Mouse (Mus musculus) C2C12 (cell line): ENCODE results near the gene Ppp4r1. TPM values are rescaled to one million over a fixed set of nuclear protein-coding genes. Genes with fewer than 3 reads are reported as not detected.

Source experiments
- H3K27me3 ChIP-seq: one replicate; pipeline ENCODE4 v1.6.1; 2011; ENCODE audit not compliant: control insufficient read depth, insufficient read depth, insufficient read length
- H3K36me3 ChIP-seq: one replicate; pipeline ENCODE4 v1.6.1; 2011; ENCODE audit not compliant: control insufficient read depth, insufficient read depth
- H3K4me3 ChIP-seq: one replicate; pipeline ENCODE4 v1.5.1; 2011; ENCODE audit warnings: mild to moderate bottlenecking, control low read depth; ENCODE audit not compliant: poor library complexity, insufficient read depth, severe bottlenecking
- H3K79me2 ChIP-seq: one replicate; pipeline ENCODE4 v1.6.1; 2011; ENCODE audit not compliant: control insufficient read depth, insufficient read depth
- H3K79me3 ChIP-seq: one replicate; pipeline ENCODE4 v1.6.1; 2011; ENCODE audit warnings: low read depth, control low read depth
- H3ac ChIP-seq: one replicate; pipeline ENCODE3; 2011; ENCODE audit warnings: low read depth; ENCODE audit not compliant: control insufficient read depth, insufficient read length
- CEBPB ChIP-seq: IDR thresholded peaks from one replicate; pipeline ENCODE4 v1.6.1; 2011; ENCODE audit warnings: low read depth, mild to moderate bottlenecking, control low read depth, moderate library complexity
- CTCF ChIP-seq: IDR thresholded peaks from one replicate; pipeline ENCODE4 v1.5.1; 2011; ENCODE audit not compliant: control insufficient read depth, insufficient read depth, insufficient read length
- FOSL1 ChIP-seq: IDR thresholded peaks from one replicate; pipeline ENCODE4 v1.8.0; 2011; ENCODE audit warnings: mild to moderate bottlenecking, low read length; ENCODE audit not compliant: poor library complexity, insufficient read depth, severe bottlenecking
- MAX ChIP-seq: IDR thresholded peaks from one replicate; pipeline ENCODE4 v1.6.1; 2011; ENCODE audit warnings: mild to moderate bottlenecking, control low read depth
- MYOD1 ChIP-seq: IDR thresholded peaks from one replicate; pipeline ENCODE4 v1.6.1; 2011; ENCODE audit warnings: low read depth; ENCODE audit not compliant: control insufficient read depth, insufficient read length
- MYOG ChIP-seq: IDR thresholded peaks from one replicate; pipeline ENCODE4 v1.6.1; 2011; ENCODE audit not compliant: control insufficient read depth, insufficient read length; ENCODE audit errors: extremely low read depth
- USF1 ChIP-seq: IDR thresholded peaks from one replicate; pipeline ENCODE4 v1.6.1; 2011; ENCODE audit warnings: low read depth, mild to moderate bottlenecking, control low read depth, moderate library complexity
- polyA plus RNA-seq: library from polyadenylated mRNA; unstranded; fragments of >200 nt; fragmentation: generic; extraction: Trizol; gene quantifications from one replicate; pipeline ENCODE4 v1.2.1, GENCODE M21; 2012; ENCODE audit warnings: missing spikeins

Ppp4r1 gene
- polyA plus RNA-seq, 1 experiment: 61.8 TPM

DNA sequence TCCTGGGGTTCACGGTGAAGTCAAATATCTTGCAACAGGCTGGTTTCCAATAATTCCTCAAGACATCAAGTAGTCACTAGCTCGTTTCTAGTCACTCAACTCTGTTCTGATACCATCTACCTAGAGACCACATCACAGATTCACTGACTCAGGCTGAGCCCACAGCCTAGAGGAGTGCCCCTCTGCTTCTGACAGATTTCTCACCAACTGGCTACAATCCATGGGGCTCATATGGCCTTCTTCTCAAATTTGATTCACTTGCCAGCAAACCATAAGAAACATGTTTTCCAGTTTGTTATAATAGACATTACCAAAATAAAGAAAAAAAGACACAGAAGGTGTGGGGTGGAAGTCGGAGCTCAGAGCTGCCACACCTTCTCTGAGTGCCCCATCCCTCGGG, 40.8 kb upstream of the Ppp4r1 start:
- no peaks in the 10 kb centered on the region for H3K27me3 ChIP-seq
- H3K36me3 ChIP-seq: peaks cover 54% of the 10 kb centered on the region
- no peak overlapping the region for H3ac ChIP-seq
- peaks cover 71% of the 10 kb centered on the region for H3K79me3 ChIP-seq
- no peak overlapping the region for H3K4me3 ChIP-seq
- peaks cover 87% of the 10 kb centered on the region for H3K79me2 ChIP-seq
- TF ChIP-seq FOSL1 (no peak), MYOG (no peak)

- Histone ChIP-seq H3ac (no peak overlapping the region), H3K79me3 (peaks cover 79% of the 10 kb centered on the region), H3K79me2 (peaks cover 91% of the 10 kb centered on the region), H3K4me3 (no peak overlapping the region), H3K36me3 (peaks cover 54% of the 10 kb centered on the region), H3K27me3 (no peaks in the 10 kb centered on the region)
- no peak for TF ChIP-seq FOSL1
- no peak for TF ChIP-seq MAX
- no peak for TF ChIP-seq CTCF
- TF ChIP-seq MYOD1: no peak
- no peak for TF ChIP-seq USF1
- no peak for TF ChIP-seq MYOG
- TF ChIP-seq CEBPB: no peak
Measured at GRCm38 (mm10) chr17:65742245-65742905, 40.0 kb upstream of the Ppp4r1 start.

- no peak overlapping the region for H3ac ChIP-seq
- peaks cover 97% of the 10 kb centered on the region for H3K79me2 ChIP-seq
- no peak overlapping the region for H3K4me3 ChIP-seq
- TF ChIP-seq CTCF (no peak), CEBPB (no peak), FOSL1 (no peak), MYOD1 (no peak), MAX (no peak), MYOG (no peak), USF1 (no peak)
- no peaks in the 10 kb centered on the region for H3K27me3 ChIP-seq
- H3K79me3 ChIP-seq: peaks cover 85% of the 10 kb centered on the region
- peaks cover 57% of the 10 kb centered on the region for H3K36me3 ChIP-seq
Measured at GRCm38 (mm10) chr17:65742969-65743368, 39.4 kb upstream of the Ppp4r1 start.

DNA sequence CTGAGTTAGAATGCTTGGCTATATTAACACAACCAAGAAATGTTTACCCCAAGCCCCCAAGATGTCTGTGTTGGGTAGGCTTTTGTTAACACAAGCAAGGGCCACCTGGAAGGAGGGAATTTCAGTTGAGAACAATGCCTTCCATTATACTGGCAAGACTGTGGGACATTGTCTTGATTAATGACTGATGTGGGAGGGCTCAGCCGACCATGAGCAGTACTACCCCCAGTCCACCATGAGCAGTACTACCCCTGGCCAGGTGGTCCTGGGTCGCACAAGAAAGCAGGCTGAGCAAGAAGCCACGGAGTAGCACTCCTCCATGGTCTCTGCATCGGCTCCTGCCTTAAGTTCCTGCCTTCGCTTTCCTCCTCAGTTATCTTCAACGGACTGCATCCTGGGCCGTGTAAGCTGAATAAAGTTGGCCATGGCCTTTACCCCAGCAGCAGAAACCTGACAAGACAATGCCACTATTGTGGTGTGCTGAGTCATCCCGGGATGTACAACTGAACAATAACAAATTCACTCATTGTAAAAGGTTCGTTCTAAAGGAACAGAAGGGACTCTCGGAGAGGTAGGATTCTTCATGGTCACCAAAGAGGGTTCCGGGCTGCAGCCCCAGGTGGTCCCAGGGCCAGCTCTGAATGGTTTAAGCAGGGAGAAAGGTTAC, 38.6 kb upstream of the Ppp4r1 start:
- Histone ChIP-seq H3K27me3 (no peaks in the 10 kb centered on the region), H3K79me2 (peaks cover 100% of the 10 kb centered on the region), H3K4me3 (no peak overlapping the region), H3K79me3 (peaks cover 92% of the 10 kb centered on the region), H3ac (no peak overlapping the region), H3K36me3 (peaks cover 65% of the 10 kb centered on the region)
- TF ChIP-seq MYOG (no peak), CTCF (no peak), MYOD1 (no peak), CEBPB (no peak), MAX (no peak), FOSL1 (no peak), USF1 (no peak)

GRCm38 (mm10) chr17:65746314-65746713, 36.1 kb upstream of the Ppp4r1 start:
- no peak overlapping the region for H3K4me3 ChIP-seq
- H3K27me3 ChIP-seq: no peaks in the 10 kb centered on the region
- H3ac ChIP-seq: no peak overlapping the region
- peaks cover 94% of the 10 kb centered on the region for H3K79me3 ChIP-seq
- H3K79me2 ChIP-seq: peaks cover 100% of the 10 kb centered on the region
- TF ChIP-seq USF1 (no peak), CEBPB (no peak), MYOD1 (no peak), MYOG (no peak), CTCF (no peak)
- peaks cover 63% of the 10 kb centered on the region for H3K36me3 ChIP-seq

DNA sequence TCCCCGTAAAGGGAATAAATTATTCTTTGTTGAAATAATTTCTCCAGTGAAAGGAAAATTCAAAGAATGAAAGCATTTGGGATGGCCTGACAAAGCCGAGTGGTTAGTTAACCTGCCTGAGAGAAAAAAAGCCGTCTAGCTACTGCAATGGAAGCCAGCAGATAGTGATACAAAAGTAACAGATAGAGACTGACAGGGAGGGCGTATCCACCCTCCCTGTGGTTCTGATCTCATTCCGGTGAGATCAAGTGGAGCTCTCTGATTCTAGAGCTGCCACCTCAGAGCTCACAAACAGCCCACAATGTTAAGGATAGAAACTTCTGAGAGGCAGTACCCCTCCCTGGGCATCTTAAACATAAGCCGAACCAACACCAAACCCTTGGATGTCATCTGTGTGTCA, 33.4 kb upstream of the Ppp4r1 start:
- H3ac ChIP-seq: no peak overlapping the region
- peaks cover 100% of the 10 kb centered on the region for H3K79me2 ChIP-seq
- H3K27me3 ChIP-seq: no peaks in the 10 kb centered on the region
- peaks cover 93% of the 10 kb centered on the region for H3K79me3 ChIP-seq
- no peak overlapping the region for H3K4me3 ChIP-seq
- H3K36me3 ChIP-seq: peaks cover 50% of the 10 kb centered on the region
- no peak for TF ChIP-seq CTCF
- no peak for TF ChIP-seq MAX
- TF ChIP-seq MYOG: no peak
- no peak for TF ChIP-seq USF1
- TF ChIP-seq CEBPB: no peak
- no peak for TF ChIP-seq MYOD1
- TF ChIP-seq FOSL1: no peak
